Mouse (Mus musculus) Patski (cell line): ENCODE measurements around the gene P2ry13. TPM values are rescaled to one million over a fixed set of nuclear protein-coding genes. Genes with fewer than 3 reads are reported as not detected.

Experiments
- ATAC-seq: fragments of 100-300 bp; one replicate; pipeline ENCODE4 v1.8.0; 2021
- CTCF ChIA-PET: fragments of 350-600 bp; sonication (Branson Sonifier 250); formaldehyde crosslinking; loops from one replicate; lab custom pipeline; 2022; ENCODE audit warnings: inconsistent platforms; lab: Charles Lee
- POLR2A ChIA-PET: fragments of 350-600 bp; sonication (Branson Sonifier 250); formaldehyde crosslinking; loops from one replicate; lab custom pipeline; 2022; ENCODE audit warnings: antibody characterized with exemption, inconsistent platforms; lab: Charles Lee
- DNase-seq: peaks from one replicate; pipeline ENCODE4 v3.0.0-alpha.2; 2011; ENCODE audit warnings: low read depth, low spot score
- H3K27me3 ChIP-seq: fragments of 371-371 bp; one replicate; pipeline ENCODE4 v1.5.1; 2021
- CTCF ChIP-seq: fragments of 100-300 bp; IDR thresholded peaks from one replicate; pipeline ENCODE4 v1.5.1; 2021
- in situ Hi-C: fragments of 300-500 bp; cut with MboI; formaldehyde crosslinking; loops from 3 replicates; pipeline ENCODE4 v1.11.1; 2018; ENCODE audit warnings: low pct_unique_long_range_greater_than_20kb, mixed read lengths
- polyA plus RNA-seq: library from polyadenylated mRNA; unstranded; gene quantifications from one replicate; pipeline ENCODE4 v1.2.3, GENCODE M21; 2021

P2ry13 gene
- polyA plus RNA-seq, 1 experiment from 2014 or later: not detected

- in situ Hi-C loops: no loop called here
- DNase-seq (no peak), ATAC-seq (no peak)
- no peak for TF ChIP-seq CTCF
- POLR2A ChIA-PET: interaction anchor here (1.6 kb wide), 1 partner anchor 18 kb away, joined by 3 read pairs; no protein-coding TSS in a partner anchor
- CTCF ChIA-PET: interaction anchor here (1.0 to 2.5 kb wide), 8 partner anchors 9 to 102 kb away, joined by 3 to 9 read pairs (median 3); no protein-coding TSS in a partner anchor
- no peaks in the 10 kb centered on the region for H3K27me3 ChIP-seq
Observed at GRCm38 (mm10) chr3:59222303-59222702, 11.6 kb upstream of the P2ry13 start.

DNA sequence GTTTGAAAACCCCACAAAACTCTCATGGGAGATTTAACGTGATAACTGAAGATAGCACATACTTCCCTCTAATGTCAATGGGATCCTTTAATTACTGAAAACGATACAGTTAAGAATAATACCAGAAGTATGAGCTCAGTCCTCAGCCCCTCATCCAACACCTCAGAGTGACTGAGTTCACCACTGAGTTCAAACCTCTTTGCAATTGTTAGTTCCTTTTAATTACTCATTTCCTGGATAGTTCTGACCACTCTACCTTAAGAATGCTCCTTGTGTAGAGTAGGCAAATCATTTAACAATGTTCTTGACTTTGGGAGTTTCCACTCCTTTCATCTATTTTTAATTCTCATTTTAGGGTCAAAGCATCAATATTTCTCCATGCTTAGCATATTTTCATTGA is 8.6 kb upstream of the P2ry13 start:
- TF ChIP-seq CTCF: no peak
- ChIA-PET CTCF (no interaction called here), POLR2A (no interaction called here)
- in situ Hi-C loops: no loop called here
- no peaks in the 10 kb centered on the region for H3K27me3 ChIP-seq
- ATAC-seq: peak; percentile 21
- no peak for DNase-seq

- ChIA-PET CTCF (no interaction called here), POLR2A (no interaction called here)
- ATAC-seq (no peak), DNase-seq (no peak)
- H3K27me3 ChIP-seq: no peaks in the 10 kb centered on the region
- TF ChIP-seq CTCF: no peak
- in situ Hi-C loops: no loop called here
Observed at GRCm38 (mm10) chr3:59217211-59217610, 6.5 kb upstream of the P2ry13 start.

- in situ Hi-C loops: no loop called here
- DNase-seq (no peak), ATAC-seq (no peak)
- H3K27me3 ChIP-seq: no peaks in the 10 kb centered on the region
- CTCF ChIA-PET: interaction anchor here (0.6 to 1.9 kb wide), 4 partner anchors 11 to 109 kb away, joined by 3 to 4 read pairs (median 4); no protein-coding TSS in a partner anchor
- POLR2A ChIA-PET: no interaction called here
- no peak for TF ChIP-seq CTCF
Observed at GRCm38 (mm10) chr3:59212404-59212803, 1.7 kb upstream of the P2ry13 start.

DNA sequence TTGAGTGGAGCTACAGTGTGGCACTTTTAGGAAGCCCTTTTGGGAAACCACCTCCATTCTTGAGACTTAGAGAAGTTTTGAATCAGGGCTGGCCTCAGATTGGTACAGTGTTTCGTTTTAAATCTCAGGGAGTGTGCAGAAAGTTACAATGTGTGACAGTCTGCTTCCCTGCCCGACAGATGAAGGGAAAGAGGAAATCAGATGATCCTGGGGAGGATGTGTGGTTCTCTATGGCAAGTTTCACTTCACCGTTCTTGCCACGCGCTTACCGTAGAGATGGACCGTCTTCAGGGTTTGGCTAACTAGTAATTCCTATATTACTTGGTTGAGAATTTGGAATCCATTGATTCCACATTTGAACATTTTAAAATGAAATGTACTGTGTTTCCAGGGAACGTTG is 1.1 kb upstream of the P2ry13 start:
- POLR2A ChIA-PET: no interaction called here
- CTCF ChIA-PET: interaction anchor here (0.6 to 1.4 kb wide), 4 partner anchors 13 to 134 kb away, joined by 3 to 5 read pairs (median 4); no protein-coding TSS in a partner anchor
- ATAC-seq: no peak
- no peaks in the 10 kb centered on the region for H3K27me3 ChIP-seq
- in situ Hi-C loops: no loop called here
- DNase-seq: no peak
- TF ChIP-seq CTCF: no peak

- in situ Hi-C loops: no loop called here
- ChIA-PET POLR2A (no interaction called here), CTCF (interaction anchor here (1.3 to 1.7 kb wide), 4 partner anchors 10 to 141 kb away, joined by 3 to 13 read pairs (median 4); no protein-coding TSS in a partner anchor)
- ATAC-seq (no peak), DNase-seq (no peak)
- no peak for TF ChIP-seq CTCF
- H3K27me3 ChIP-seq: no peaks in the 10 kb centered on the region
Observed at GRCm38 (mm10) chr3:59210089-59210488, 593 bp downstream of the P2ry13 start.

DNA sequence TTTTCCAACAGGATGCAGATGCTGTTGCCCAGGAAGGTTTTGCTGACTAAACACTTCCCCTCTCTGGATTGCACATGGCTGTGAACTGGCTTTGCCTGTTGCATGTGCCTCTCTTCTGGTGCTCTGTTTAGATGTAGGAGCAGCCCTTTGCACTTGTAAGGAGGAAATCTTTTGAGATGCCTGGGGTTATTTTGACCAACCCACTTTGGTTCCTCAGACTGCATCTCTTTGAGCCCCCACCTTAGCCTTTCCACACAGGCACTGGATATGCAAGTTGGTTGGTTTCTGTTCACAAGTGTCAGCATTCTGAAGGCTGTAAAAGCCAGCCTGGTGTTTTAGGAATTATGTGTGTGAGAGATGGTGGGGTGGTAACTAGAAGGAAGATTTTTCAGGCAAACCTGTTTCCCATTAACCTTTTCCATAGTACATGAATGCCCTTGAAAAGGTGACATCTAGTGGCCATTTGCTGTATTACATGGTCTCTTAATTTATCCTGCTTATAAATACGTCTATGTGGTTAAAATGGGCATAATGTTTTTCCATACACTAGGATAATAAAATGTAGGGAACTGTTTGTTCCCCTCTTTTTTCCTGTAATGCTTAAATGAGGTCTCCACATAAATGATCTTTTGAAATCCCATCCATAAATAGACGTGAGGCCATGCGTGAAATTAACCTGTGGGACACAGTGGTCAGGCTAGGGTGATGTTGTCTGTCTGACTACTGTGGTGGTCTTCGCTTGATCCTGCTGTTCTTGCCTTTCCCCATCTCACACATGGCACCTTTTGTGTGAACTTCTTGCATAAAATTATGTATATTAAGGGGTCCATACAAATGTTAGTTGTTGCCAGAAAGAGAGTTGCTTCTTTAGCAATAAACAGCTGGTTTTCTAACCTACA is 1.8 kb downstream of the P2ry13 start:
- peak; percentile 70 for TF ChIP-seq CTCF
- in situ Hi-C loops: loop anchor here (5.0 kb wide), 1 partner anchor 87 kb away; no protein-coding TSS in a partner anchor
- peak; percentile 68 for ATAC-seq
- CTCF ChIA-PET: interaction anchor here (1.0 to 1.7 kb wide), 4 partner anchors 9 to 88 kb away, joined by 3 to 13 read pairs (median 4); no protein-coding TSS in a partner anchor
- DNase-seq: no peak
- H3K27me3 ChIP-seq: no peaks in the 10 kb centered on the region
- POLR2A ChIA-PET: no interaction called here

DNA sequence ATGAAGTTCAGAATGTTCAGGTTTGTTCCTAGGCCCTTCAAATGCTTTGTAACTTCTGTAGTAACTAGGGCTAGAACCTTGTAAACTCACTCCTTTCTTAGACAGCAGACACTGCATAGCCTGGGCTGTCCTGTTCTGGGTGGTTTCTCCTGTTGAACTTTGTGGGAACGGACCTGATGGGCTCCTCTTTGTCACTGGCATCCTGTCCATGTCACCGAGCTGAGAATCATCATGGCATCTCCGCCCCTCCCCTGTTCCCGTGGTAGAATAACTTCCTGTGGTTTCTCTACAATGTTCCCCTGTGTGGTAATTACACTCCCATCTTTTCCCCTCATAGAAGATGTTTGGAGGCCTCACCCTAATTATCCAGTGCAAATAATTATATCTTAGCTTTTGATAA is 4.7 kb downstream of the P2ry13 start:
- no peaks in the 10 kb centered on the region for H3K27me3 ChIP-seq
- no peak for TF ChIP-seq CTCF
- CTCF ChIA-PET: interaction anchor here (1.1 to 2.4 kb wide), 4 partner anchors 16 to 85 kb away, joined by 3 to 9 read pairs (median 4); no protein-coding TSS in a partner anchor
- no peak for ATAC-seq
- POLR2A ChIA-PET: no interaction called here
- in situ Hi-C loops: loop anchor here (5.0 kb wide), 1 partner anchor 84 kb away; no protein-coding TSS in a partner anchor
- DNase-seq: no peak

- ATAC-seq: no peak
- in situ Hi-C loops: loop anchor here (5.0 kb wide), 1 partner anchor 83 kb away; no protein-coding TSS in a partner anchor
Observed at GRCm38 (mm10) chr3:59204719-59205503, 5.8 kb downstream of the P2ry13 start.

More at GRCm38 (mm10) chr3:59204719-59205503, 5.8 kb downstream of the P2ry13 start:
- DNase-seq: no peak
- H3K27me3 ChIP-seq: no peaks in the 10 kb centered on the region
- no peak for TF ChIP-seq CTCF
- POLR2A ChIA-PET: no interaction called here
- CTCF ChIA-PET: interaction anchor here (0.8 to 3.7 kb wide), 4 partner anchors 10 to 85 kb away, joined by 3 to 17 read pairs (median 3); no protein-coding TSS in a partner anchor
